Mouse (Mus musculus) kidney, adult 2 months (tissue): ENCODE measurements around the gene Olfr1275.

Experiments used
- CTCF ChIP-seq: fragments of 200-500 bp; conservative IDR thresholded peaks from 2 replicates; pipeline ENCODE4 v1.5.1; 2011; ENCODE audit warnings: low read depth, mild to moderate bottlenecking, control low read depth, low read length, moderate library complexity, mixed read lengths; ENCODE audit not compliant: insufficient read depth, insufficient read length
- POLR2A ChIP-seq: fragments of 200-500 bp; IDR thresholded peaks from one replicate; pipeline ENCODE4 v1.6.1; 2011; ENCODE audit warnings: low read depth, low read length, control low read depth

DNA sequence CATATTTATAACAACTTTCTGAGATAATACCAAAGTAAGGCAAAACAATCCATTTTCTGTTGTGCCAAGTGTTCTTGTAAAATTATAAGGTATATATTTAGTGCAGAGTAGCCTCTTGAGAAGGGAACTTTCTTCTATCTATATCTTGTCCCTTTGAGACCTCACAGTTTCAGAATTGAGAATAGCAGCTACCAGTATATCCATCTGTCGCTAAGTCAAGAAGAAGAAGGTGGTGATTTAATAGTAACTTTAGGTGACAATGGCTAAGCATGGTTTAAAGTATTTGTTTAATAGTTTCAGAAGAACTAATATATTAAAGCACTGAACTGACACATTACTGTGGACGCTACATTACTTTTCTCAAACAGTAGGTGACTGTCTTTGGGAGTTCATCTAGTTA, 38.9 kb upstream of the Olfr1275 start, which contains the start of gene Olfr1277:
- TF ChIP-seq CTCF (no peak), POLR2A (no peak)
